Mouse (Mus musculus): ENCODE measurements around the gene Sh3tc1.

Gene Sh3tc1

DNA sequence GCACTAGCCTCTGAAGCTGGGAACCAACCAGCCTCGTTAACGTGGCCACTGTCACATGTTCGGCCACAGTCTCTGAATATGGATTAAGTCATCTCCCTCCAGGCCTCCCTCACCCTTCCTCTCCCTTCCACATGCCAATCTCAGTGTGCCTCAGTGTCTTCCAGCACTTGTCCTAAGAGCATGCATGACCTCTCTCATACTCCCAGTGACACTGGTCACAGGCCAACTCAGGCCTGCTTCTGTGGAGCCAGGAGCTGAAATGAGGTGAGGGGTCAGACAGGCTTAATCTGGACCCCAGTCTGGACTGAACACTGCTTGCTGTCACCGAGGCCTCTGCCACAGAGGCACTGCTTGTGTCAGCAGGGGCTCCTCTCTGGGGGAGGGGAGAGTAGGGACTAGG lies 53.5 kb downstream of the Sh3tc1 start:
- DNase-seq (ENCODE audit: extremely low read depth, low read depth), result no peak

DNA sequence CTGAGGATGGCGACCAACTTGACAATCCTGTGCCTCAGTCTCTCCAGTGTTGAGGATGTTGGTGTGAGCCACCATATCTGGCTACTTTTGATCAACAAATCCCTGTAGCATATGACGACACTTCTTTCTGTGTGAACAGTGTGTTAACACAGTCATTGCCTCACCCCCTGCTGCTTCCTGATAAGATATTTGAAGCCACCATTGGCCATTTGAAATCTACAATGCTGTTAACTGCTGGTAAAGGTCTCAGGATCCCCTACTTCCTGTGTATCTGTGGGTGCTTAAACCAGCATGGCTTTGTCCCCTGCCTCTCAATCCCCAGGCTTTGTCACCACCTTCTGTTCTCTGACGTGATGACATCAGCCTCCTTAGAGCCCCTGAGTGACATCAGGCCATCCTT lies 54.7 kb downstream of the Sh3tc1 start:
- DNase-seq (ENCODE audit: extremely low read depth, low read depth), result no peak

DNA sequence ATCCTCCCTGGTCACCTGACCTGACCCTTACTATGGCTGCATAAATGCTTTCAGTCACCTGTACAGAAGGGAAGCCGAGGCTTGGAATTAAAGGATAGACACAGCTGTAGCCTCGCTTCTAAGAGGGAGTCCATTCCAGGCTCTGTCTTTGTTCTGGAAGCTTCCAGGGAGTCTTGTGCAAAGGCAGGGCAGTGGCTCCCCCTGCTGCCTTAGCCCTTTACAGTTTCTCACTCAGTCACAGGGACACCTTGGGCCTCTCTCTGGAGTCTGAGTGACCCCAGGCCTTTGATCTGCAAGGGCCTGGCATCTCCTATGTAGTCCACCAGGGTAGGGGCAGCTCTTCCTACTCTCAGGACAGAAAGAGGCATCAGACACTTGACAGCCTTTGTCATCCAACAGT lies 58.8 kb downstream of the Sh3tc1 start:
- DNase-seq (ENCODE audit: extremely low read depth, low read depth), result no peak

DNA sequence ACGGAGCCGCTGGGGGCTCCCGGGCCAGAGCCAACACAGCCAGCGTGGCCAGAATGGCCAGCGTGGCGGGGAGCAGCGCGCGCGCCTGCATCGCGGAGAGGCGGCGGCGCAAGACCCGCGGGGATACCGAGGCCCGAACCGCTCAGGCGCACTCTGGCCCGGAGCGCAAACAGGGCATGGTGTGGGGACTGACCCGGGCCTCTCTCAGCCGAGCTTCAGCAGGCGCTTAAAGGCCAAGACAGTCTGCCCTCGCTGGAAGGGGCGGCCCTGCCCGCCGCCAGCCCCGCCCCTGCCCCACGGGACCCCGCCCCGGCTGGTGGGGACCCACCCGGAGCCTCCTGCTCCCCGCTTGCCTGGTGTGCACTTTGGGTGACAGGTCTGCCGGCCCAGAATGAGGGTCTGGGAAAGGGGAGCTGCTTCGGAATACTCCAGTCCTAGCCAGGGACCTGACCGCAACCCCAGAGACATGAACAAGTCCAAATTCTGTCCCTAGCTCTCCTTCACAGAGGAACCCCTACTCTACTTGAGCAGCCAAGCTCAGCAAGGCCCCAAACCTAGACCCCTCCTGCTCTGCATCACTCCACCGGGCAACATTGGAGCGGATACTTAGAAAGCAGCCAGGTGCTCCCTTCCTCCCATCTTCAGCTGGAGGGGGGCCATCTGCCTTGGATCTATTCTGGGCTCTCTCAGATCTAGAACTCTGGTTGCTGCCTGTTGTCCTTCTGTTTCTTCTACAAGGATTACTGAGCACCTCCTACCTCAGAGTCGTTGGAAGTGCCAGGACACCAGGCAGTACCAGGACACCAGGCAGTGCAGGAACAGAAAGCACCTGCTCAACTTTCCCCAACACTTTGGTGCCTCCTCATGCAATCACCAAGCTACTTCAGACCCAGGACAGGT lies 60.3 kb downstream of the Sh3tc1 start, which contains the start of gene Htra3:
TSS of gene Htra3 (minus strand) at position 527 of the 900 bp plus-strand sequence.
- no peak for DNase-seq (ENCODE audit: extremely low read depth, low read depth)

DNA sequence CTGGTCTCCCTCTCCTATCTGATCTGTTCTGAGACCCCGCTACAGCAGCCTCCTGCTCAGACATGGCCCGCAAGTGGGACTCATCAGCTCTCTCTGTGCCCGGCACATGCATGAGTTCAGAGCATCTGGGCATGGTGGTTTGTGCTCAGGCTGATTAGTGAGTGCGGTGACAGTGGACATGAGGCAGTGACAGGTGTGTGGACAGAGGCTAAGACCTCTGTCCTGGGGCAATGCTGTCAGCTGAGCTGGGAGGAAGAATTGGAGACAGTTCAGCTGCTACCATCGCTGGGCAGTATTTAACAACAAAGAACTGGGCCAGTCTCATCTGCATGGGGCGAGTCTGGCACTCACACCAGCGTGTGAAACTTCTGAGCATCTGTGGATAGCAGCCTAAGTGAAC lies 62.8 kb downstream of the Sh3tc1 start:
- no peak for DNase-seq (ENCODE audit: extremely low read depth, low read depth)

DNA sequence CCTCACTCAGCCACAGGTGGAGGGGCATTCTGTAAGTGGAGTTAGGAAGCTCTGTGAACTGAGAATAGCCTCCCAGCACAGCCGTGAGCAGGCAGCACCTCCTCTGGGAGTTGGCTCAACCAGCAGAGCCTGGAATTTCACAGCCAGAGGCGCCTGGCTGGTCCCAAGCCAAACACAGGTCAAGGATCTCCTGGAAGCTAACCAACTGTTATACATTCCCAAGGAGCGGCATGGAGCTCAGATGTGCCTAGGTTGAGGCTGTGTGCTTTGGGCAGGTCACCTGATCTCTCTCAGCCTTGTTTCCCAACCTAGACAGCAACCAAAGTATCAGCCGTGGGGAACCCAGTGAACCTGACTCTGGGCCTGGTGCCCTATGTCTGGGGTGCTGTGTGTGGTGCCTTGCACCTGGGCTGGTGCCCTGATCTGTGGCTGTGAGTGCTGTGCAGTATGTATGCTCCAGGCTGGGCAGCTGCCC lies 65.7 kb downstream of the Sh3tc1 start:
- no peak for DNase-seq (ENCODE audit: extremely low read depth, low read depth)

DNA sequence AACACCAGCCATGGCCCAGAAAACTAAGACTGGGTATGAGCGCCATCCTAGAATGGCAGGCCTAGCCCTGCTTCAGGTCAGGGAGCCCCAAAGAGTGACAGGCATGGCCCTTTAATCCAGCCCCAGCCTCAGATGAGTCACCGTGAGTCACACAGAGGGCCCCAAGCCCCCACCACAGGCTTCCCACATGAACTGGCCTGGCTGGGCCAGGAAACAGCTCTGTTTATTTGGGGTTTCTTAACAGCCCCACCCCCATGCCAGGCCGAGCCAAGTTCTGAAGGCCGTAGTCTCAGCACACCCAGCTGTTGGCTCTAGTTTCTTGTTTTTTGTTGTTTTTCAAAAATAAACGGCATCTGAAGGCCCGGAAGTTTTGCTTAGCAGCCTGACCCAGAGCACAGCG lies 66.7 kb downstream of the Sh3tc1 start:
- no peak for DNase-seq (ENCODE audit: extremely low read depth, low read depth)

DNA sequence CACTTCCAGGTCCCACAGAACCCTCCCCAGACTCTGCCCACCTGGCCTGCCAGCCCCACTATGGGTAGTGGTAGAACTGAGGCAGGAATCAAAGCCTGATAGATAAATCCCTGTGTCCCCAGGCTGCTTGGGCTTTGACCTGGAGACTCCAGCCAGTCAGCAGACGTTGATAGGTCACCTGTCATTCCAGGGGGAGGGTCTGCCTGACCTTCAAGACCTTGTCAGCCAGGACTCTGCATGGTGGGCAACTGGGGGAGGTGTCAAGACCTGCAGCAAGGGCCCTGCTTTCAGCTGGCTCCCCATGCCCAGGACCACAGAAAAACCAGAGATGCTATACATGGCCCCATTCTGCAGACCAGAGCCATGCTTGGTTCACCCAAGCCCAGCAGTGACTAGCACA lies 67.2 kb downstream of the Sh3tc1 start:
- no peak for DNase-seq (ENCODE audit: extremely low read depth, low read depth)

DNA sequence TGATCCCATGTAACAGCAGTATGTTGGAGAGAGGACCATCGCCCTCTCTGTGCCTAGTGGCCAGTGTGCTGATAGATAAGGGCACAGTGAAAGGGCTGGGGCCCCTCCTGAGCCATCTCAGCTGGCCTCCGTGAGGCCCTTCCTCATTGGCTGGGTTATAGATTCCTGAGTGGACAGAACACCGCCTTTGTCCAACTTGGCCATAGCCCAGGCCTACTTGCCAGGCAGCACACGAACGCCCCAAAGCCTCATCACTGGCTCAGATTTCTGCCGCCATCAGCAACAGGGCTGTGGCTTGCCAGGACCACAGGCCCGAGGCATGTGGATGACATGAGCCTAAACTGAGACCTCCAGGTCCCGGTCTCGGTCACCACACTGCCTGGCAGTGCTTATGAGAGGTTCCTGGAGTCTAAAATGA lies 68.3 kb downstream of the Sh3tc1 start:
- DNase-seq (ENCODE audit: extremely low read depth, low read depth), result no peak

DNA sequence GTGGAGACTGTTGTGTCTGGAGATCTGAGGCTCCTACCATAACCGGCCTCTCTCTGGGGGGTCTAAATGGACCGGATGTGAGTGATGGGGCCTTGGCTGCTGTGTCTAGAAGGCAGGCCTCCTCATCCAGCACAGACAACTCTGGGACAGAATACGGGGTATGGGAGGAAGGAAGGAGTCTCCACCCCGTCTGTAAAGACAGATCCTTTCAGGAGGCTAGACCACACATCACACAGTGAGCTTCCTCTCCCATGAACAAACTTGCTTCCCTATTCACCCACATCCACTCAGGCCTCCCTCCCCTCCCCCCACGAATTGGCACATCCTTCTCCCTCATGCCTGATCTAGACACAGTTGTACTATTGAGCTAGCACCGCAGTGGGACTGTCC lies 69.4 kb downstream of the Sh3tc1 start:
- DNase-seq (ENCODE audit: extremely low read depth, low read depth), result no peak

DNA sequence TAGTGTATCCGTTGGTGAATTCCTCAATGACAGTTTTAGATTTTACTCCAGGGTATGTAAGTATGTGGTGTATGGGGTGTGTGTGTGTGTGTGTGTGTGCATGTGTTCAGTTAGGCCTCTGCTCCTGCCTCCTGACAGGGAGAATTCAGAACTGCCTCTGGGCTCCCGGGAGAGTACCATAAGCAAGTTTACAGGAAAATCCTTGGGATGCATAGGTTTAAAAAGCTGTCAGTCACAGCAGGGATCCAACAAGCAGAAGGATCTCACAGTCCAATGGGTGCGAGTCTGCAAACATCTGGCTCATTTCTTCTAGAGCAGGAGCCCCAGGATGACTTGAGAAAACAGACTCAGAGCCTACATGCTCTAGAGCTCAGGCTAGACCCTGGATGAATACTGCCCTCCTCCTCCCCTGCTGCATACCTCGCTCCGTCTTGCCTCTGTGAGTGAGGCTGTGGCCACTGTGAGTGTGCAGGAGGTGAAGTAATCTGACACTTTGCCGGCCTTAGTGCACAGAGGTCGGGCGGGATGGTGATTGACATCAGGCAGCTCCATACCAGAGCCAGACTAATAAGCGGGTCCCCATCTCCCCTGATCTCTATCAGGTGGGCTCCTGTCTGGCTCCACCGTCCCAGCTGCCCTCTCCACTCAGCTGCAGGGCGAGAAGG lies 69.9 kb downstream of the Sh3tc1 start:
- DNase-seq (ENCODE audit: extremely low read depth, low read depth), result no peak

DNA sequence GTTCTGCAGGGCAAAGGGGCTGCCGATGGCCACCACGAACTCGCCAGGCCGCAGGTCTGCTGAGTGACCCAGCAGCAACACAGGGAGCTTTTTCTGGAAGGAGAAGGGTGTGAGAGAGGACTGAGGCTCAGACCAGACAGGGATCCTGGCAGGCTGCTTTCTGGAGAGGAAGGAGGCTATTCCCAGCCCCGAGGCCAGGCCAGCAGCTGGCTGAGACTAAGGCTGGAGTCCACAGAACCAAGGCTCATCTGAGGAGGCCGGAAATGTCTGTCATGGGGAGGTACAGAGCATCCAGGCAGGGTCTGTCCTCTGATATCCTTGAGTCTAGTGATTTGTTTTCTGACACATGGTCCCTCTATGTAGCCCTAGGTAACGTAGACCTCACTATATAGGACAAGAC lies 73.6 kb downstream of the Sh3tc1 start:
- no peak for DNase-seq (ENCODE audit: extremely low read depth, low read depth)

DNA sequence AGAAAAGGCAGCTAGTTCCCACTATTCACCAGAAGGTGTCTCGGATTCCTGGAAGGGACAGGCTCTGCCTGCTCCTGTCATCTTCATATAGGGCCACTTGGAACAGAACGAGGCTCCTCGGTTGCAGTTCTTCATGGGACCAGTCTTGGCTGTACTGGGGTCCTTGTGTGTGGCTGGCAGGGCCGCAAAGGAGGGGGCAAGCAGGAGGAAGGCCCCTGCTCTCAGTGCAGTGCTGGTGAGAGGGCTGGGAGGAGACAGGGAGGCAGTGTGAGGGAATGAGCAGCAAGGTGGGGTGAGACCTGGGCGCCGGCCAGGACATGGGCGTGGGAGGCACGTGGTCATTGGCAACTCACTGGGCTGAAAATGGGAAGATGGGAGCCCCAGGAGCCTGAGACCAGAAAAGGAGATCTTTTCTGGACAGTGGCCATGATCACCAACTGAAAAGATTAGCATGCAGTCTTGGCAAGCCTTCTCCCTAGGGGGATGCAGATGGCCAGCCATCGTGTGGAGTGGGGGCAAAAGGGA lies 77.7 kb downstream of the Sh3tc1 start:
- no peak for DNase-seq (ENCODE audit: extremely low read depth, low read depth)

DNA sequence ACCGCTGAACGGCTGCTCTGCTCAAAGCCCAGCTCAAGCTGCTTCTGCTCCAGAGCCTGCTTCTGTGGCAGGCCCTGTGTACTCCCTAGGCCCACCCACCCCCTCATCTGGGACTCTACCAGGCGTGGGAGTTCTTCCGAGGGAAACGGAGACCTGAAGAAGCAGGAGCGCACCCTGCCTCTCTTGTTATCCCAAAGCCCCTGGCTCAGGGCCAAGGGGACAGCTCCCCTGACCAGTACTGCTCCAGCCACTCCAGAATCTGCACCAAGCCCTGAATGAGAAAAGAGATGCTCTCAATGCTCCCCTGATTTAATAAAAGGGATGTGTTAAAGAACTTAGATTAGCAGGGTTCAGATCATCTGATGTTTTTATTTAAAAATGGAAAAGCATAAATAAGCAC lies 78.6 kb downstream of the Sh3tc1 start:
- DNase-seq (ENCODE audit: extremely low read depth, low read depth), result no peak

DNA sequence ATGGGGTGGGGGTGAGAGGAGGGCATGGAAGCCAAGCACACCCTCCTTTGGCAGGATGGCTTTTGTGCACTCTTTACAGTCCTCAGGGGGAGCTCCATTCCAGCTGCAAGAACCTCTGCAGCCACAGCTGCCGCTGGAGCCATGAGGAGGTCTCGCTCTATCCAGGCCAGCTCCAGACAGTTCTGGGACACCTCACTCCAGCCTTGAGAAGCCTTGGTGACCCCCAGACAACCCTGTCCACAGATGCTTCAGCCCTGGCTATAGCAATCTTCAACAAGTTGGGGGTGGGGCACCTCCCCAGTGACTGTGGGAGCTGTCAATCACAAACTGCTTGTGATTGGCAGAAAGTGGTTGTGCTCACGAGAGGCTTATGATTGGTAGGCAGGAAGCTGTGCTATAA lies 80.3 kb downstream of the Sh3tc1 start:
- DNase-seq (ENCODE audit: extremely low read depth, low read depth), result no peak

DNA sequence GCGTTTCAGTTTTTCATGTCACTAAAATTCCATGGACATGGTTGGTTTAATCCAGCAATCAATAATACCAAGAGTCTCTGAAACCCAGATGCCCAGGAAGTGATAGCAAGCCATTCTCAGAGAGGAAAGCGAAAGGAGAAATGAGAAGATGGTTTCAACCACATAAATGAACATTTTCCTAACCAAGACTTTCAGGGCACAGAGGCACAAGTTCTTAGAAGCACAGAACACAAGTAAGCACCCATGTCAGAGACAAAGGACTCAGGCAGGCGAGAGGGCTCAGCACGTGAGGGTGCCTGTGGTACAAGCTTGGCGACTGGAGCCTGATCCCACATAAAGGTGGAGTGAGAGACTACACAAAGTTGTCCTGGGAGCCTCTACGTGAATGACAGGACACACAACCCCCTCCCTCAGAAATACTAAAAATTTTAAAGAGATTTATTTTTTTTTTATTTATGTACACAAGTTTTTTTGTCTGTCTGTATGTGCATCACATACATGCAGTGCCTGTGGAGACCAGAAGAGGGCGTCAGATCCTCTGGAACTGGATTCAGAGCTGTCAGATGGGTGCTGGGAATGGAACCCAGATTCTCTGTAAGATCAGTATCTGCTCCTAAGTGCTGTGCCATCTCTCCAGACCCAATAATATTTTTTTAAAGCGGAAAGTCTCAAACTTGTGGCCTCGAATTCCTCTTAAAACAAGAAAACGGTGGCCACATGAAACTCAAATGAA lies 83.9 kb downstream of the Sh3tc1 start:
- DNase-seq (ENCODE audit: extremely low read depth, low read depth), result no peak

DNA sequence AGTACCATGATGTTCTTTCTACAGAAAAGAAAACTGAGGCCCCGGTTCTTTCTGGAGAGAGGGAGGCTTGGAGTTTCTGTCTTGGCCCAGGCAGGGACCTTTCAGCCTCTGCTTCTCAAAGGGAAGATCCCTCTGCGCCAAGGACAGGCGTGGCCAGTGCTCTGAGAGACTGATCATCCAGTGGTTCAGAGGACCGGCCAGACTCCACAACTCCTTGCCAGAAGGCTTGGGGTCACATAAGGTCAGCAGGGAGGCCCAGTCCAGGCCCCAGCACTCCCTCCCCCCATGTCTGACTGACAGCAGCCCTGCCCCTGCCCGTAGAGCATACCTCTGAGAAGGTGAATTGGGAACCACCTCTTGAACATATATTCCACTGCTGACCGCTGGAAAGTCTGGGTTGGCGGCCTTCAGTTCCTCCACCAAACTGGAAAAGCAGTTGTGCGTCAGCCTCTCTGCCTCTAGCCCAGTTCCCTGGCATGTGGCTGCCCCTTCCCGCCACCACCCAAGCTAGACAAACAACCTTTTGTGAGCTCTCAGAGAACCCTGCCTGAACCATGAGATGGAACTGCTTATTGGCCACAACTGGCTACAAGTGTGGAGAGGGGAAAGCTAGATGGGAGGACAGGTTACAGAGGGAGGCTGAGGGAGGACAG lies 85.9 kb downstream of the Sh3tc1 start:
- no peak for DNase-seq (ENCODE audit: extremely low read depth, low read depth)

DNA sequence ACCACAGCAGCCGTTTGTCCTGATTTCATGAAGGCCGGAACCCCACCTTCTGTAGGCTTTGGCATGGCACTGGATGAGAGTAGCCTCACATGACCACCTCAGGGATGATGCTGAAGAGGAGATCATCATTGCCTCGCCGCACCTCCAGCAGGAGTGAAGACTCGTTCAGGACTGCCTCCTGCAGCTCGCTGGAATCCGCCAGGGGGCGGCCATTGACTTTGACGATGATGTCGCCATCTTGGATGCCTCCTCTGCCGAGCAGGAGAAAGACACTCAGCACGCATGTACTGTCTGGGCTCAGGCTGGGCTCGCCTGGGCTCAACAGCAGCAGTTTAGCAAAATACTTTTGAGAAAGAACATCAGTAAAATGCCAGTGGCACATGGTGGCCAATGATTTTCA lies 86.9 kb downstream of the Sh3tc1 start:
- DNase-seq (ENCODE audit: extremely low read depth, low read depth), result no peak

DNA sequence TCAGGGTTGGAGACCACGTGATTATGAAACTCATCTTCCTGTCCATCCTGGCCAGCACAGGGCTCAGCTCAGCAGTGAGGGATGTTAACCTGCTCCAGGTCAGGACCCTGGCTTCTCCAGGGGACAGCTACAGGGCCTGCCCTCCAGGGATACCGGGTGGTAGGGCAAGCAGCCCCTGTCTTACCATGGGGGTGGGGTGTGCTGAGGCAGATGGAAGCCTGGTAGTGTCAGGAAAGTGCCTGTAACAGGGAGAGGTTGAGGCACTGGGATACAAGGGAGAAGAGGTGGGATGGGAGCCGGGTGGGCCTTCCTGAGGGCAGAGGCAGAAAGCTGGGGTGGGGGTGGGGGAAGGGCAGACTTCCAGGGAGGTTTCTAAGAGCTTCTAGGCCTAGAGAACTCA lies 87.5 kb downstream of the Sh3tc1 start:
- DNase-seq (ENCODE audit: extremely low read depth, low read depth), result no peak

DNA sequence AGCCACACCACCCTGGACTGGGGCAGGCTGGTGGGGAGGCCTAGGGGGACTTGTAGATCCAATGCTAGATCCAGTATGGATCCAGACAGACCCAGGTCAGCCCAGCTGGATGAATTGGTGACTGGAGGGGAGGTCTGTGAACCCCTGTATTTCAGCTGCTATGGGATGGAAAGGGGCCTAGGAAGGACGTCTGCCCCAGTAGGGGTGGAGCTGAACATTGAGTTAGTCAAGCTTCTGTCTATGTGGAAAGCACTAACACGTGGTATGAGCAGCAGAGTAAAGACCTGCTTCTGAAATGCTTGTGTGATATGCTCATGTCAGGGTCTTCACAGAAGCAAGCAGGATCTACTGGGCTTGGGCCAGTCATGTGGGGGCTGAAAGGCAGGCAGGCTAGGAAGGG lies 91.6 kb downstream of the Sh3tc1 start:
- no peak for DNase-seq (ENCODE audit: extremely low read depth, low read depth)

DNA sequence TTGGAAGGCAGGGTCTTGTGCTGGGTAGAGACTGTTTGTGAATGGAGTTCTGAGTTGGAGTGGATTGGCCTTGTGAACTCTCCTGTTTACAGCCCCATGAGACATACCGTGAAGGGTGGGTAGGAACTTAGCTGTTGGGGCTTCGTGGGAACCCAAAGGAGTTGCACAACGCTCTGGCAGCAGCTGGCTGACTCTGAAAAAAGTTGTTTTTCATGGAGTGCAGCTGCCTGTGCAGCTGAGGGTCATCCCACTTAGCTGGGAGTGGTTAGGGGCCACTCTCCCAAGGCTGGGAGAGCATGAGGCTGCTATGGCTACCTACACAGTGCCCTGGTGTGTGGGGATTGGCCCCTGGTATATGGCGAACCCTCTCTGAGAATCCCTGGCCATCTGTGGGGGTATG lies 92.2 kb downstream of the Sh3tc1 start:
- no peak for DNase-seq (ENCODE audit: extremely low read depth, low read depth)

Measured in MEL-GATA-1-ER (cell line).